Mouse (Mus musculus) limb, embryonic 11.5 days (tissue): ENCODE data around the gene Cfap77. TPM values are rescaled to one million over a fixed set of nuclear protein-coding genes. Genes with fewer than 3 reads are reported as not detected.

Experiments used
- ATAC-seq: fragments of 200-750 bp; cut with Nextera tagmentation; 2 replicates; pipeline ENCODE4 v1.8.0; 2017; ENCODE audit warnings: low read depth; ENCODE audit not compliant: insufficient number of reproducible peaks, low FRiP score, low TSS enrichment
- DNase-seq: peaks from one replicate; pipeline ENCODE4 v3.0.0-alpha.2; 2015; ENCODE audit warnings: low spot score
- H3K27ac ChIP-seq: fragments of 300-500 bp; sonication (generic); replicated peaks from 2 replicates; pipeline ENCODE4 v1.5.1; 2014; ENCODE audit warnings: low read depth, mild to moderate bottlenecking, low read length
- H3K27me3 ChIP-seq: fragments of 300-500 bp; sonication (generic); 2 replicates; pipeline ENCODE4 v1.6.1; 2014; ENCODE audit warnings: mild to moderate bottlenecking, low read length, mixed read lengths; ENCODE audit not compliant: control insufficient read depth, insufficient read depth
- H3K36me3 ChIP-seq: fragments of 300-500 bp; sonication (generic); 2 replicates; pipeline ENCODE4 v1.6.1; 2014; ENCODE audit warnings: mild to moderate bottlenecking, low read length, moderate library complexity, mixed read lengths; ENCODE audit not compliant: control insufficient read depth, insufficient read depth
- H3K4me1 ChIP-seq: fragments of 300-500 bp; sonication (generic); 2 replicates; pipeline ENCODE4 v1.6.1; 2014; ENCODE audit warnings: low read length, mixed read lengths; ENCODE audit not compliant: control insufficient read depth, insufficient read depth
- H3K4me2 ChIP-seq: fragments of 300-500 bp; sonication (generic); 2 replicates; pipeline ENCODE4 v1.6.1; 2014; ENCODE audit warnings: low read depth, mild to moderate bottlenecking, moderate library complexity; ENCODE audit not compliant: severe bottlenecking
- H3K4me3 ChIP-seq: fragments of 300-500 bp; sonication (generic); 2 replicates; pipeline ENCODE4 v1.5.1; 2014; ENCODE audit warnings: low read depth, low read length
- H3K9ac ChIP-seq: fragments of 300-500 bp; sonication (generic); 2 replicates; pipeline ENCODE4 v1.6.1; 2014; ENCODE audit warnings: mild to moderate bottlenecking, low read length
- H3K9me3 ChIP-seq: fragments of 300-500 bp; sonication (generic); 2 replicates; pipeline ENCODE4 v1.6.1; 2016; ENCODE audit warnings: low read length; ENCODE audit not compliant: control insufficient read depth
- WGBS: fragments of 180-500 bp; shearing (Covaris S2); extraction: QIAGEN DNeasy Blood & Tissue Kit; methylation state at CpG from one replicate; pipeline ENCODE4 v1.1.7; 2014; 5-methylcytosine and 5-hydroxymethylcytosine counted together
- polyA plus RNA-seq: library from polyadenylated mRNA; unstranded; fragments of >200 nt; fragmentation: Nextera tagmentation; extraction: Ambion mirVana; gene quantifications from 2 replicates; pipeline ENCODE4 v1.2.1, GENCODE M21; 2014

The Cfap77 gene
- polyA plus RNA-seq, 1 experiment from 2014 or later: not detected

- no peak overlapping the region for H3K4me2 ChIP-seq
- no peaks in the 10 kb centered on the region for H3K36me3 ChIP-seq
- no peak for DNase-seq
- no peak overlapping the region for H3K27ac ChIP-seq
- H3K9ac ChIP-seq: no peak overlapping the region
- H3K4me1 ChIP-seq: peaks cover 6% of the 10 kb centered on the region; the same call in 1 of the 2 replicates
- H3K4me3 ChIP-seq: no peak overlapping the region
- peaks cover 11% of the 10 kb centered on the region; the same call in 1 of the 2 replicates for H3K27me3 ChIP-seq
- ATAC-seq: no peak
- H3K9me3 ChIP-seq: no peaks in the 10 kb centered on the region
- 34% methylated on average over 17 of the region's 17 CpGs for WGBS
These were observed 33.8 kb downstream of the Cfap77 start for GRCm38 (mm10) chr2:29021025-29021424.

- H3K27me3 ChIP-seq: peaks cover 17% of the 10 kb centered on the region; the same call in 1 of the 2 replicates
- H3K9me3 ChIP-seq: no peaks in the 10 kb centered on the region
- DNase-seq (no peak), ATAC-seq (no peak)
- H3K4me2 ChIP-seq: no peak overlapping the region
- H3K4me1 ChIP-seq: peaks cover 6% of the 10 kb centered on the region; the same call in 1 of the 2 replicates
- H3K27ac ChIP-seq: no peak overlapping the region
- H3K36me3 ChIP-seq: no peaks in the 10 kb centered on the region
- H3K4me3 ChIP-seq: no peak overlapping the region
- no peak overlapping the region for H3K9ac ChIP-seq
- WGBS: 60% methylated on average over 5 of the region's 5 CpGs
These were observed 36.2 kb downstream of the Cfap77 start for GRCm38 (mm10) chr2:29018680-29019079.

- DNase-seq (no peak), ATAC-seq (no peak)
- peaks cover 19% of the 10 kb centered on the region; the same call in 1 of the 2 replicates for H3K27me3 ChIP-seq
- H3K27ac ChIP-seq: no peak overlapping the region
- H3K4me1 ChIP-seq: peaks cover 6% of the 10 kb centered on the region; the same call in 1 of the 2 replicates
- no peak overlapping the region for H3K4me3 ChIP-seq
- 52% methylated on average over 27 of the region's 27 CpGs for WGBS
- H3K9me3 ChIP-seq: no peaks in the 10 kb centered on the region
- no peak overlapping the region for H3K4me2 ChIP-seq
- H3K36me3 ChIP-seq: no peaks in the 10 kb centered on the region
- no peak overlapping the region for H3K9ac ChIP-seq
These were observed 38.0 kb downstream of the Cfap77 start for GRCm38 (mm10) chr2:29016599-29017587.

GRCm38 (mm10) chr2:29012523-29012922, 42.3 kb downstream of the Cfap77 start:
- Histone ChIP-seq H3K9me3 (no peaks in the 10 kb centered on the region), H3K4me1 (peaks cover 6% of the 10 kb centered on the region; the same call in 1 of the 2 replicates), H3K4me2 (no peak overlapping the region), H3K27me3 (peaks cover 31% of the 10 kb centered on the region), H3K27ac (no peak overlapping the region), H3K36me3 (no peaks in the 10 kb centered on the region), H3K4me3 (no peak overlapping the region), H3K9ac (no peak overlapping the region)
- DNase-seq: no peak
- 51% methylated on average over 5 of the region's 5 CpGs for WGBS
- ATAC-seq: no peak

- Histone ChIP-seq H3K4me3 (no peak overlapping the region), H3K4me1 (no peaks in the 10 kb centered on the region), H3K27ac (no peak overlapping the region), H3K27me3 (peaks cover 19% of the 10 kb centered on the region), H3K9ac (no peak overlapping the region), H3K9me3 (no peaks in the 10 kb centered on the region), H3K4me2 (no peak overlapping the region), H3K36me3 (no peaks in the 10 kb centered on the region)
- ATAC-seq (no peak), DNase-seq (no peak)
- WGBS: 73% methylated on average over 6 of the region's 6 CpGs
These were observed 47.2 kb downstream of the Cfap77 start for GRCm38 (mm10) chr2:29007656-29008055.

GRCm38 (mm10) chr2:29006455-29007034, 48.3 kb downstream of the Cfap77 start:
- H3K9ac ChIP-seq: no peak overlapping the region
- WGBS: 73% methylated on average over 13 of the region's 13 CpGs
- ATAC-seq: no peak

GRCm38 (mm10) chr2:29004037-29004436, 50.8 kb downstream of the Cfap77 start:
- H3K27me3 ChIP-seq: peaks cover 10% of the 10 kb centered on the region
- no peaks in the 10 kb centered on the region for H3K36me3 ChIP-seq
- H3K4me2 ChIP-seq: no peak overlapping the region
- H3K4me3 ChIP-seq: no peak overlapping the region
- WGBS: 64% methylated on average over 9 of the region's 9 CpGs
- H3K27ac ChIP-seq: no peak overlapping the region
- H3K9ac ChIP-seq: no peak overlapping the region
- H3K4me1 ChIP-seq: no peaks in the 10 kb centered on the region
- DNase-seq: no peak
- no peak for ATAC-seq
- H3K9me3 ChIP-seq: no peaks in the 10 kb centered on the region

More at GRCm38 (mm10) chr2:29006455-29007034, 48.3 kb downstream of the Cfap77 start:
- DNase-seq: no peak
- Histone ChIP-seq H3K4me1 (no peaks in the 10 kb centered on the region), H3K9me3 (no peaks in the 10 kb centered on the region), H3K4me2 (no peak overlapping the region), H3K4me3 (no peak overlapping the region), H3K36me3 (no peaks in the 10 kb centered on the region), H3K27me3 (peaks cover 22% of the 10 kb centered on the region), H3K27ac (no peak overlapping the region)

GRCm38 (mm10) chr2:28998246-28998645, 56.6 kb downstream of the Cfap77 start:
- WGBS: 71% methylated on average over 5 of the region's 5 CpGs
- DNase-seq: no peak
- Histone ChIP-seq H3K27me3 (peaks cover 3% of the 10 kb centered on the region; the same call in 1 of the 2 replicates), H3K4me2 (no peak overlapping the region), H3K9ac (no peak overlapping the region), H3K9me3 (0 out of 2 replicates have a peak, but pooled peaks cover 2% of the 10 kb centered on the region), H3K36me3 (no peaks in the 10 kb centered on the region), H3K27ac (no peak overlapping the region), H3K4me1 (no peaks in the 10 kb centered on the region), H3K4me3 (no peak overlapping the region)
- ATAC-seq: no peak
